Mouse (Mus musculus) forebrain, embryonic 14.5 days (tissue): Measurements from ENCODE around the gene Gabbr2. TPM values are rescaled to one million over a fixed set of nuclear protein-coding genes. Genes with fewer than 3 reads are reported as not detected.

ENCODE experiments used
- ATAC-seq: fragments of 200-750 bp; cut with Nextera tagmentation; 2 replicates; pipeline ENCODE4 v1.8.0; 2017; ENCODE audit warnings: mild to moderate bottlenecking, moderate library complexity
- DNase-seq: peaks from one replicate; pipeline ENCODE4 v3.0.0-alpha.2; 2015; ENCODE audit warnings: low spot score
- H3K27ac ChIP-seq: fragments of 300-500 bp; sonication (generic); 2 replicates; pipeline ENCODE4 v1.5.1; 2014; ENCODE audit warnings: low read depth, mild to moderate bottlenecking, control low read depth, low read length, moderate library complexity
- H3K27me3 ChIP-seq: fragments of 300-500 bp; sonication (generic); replicated peaks from 2 replicates; pipeline ENCODE4 v1.6.1; 2014; ENCODE audit warnings: low read length, control low read depth, mixed read lengths; ENCODE audit not compliant: control insufficient read depth, insufficient read depth
- H3K36me3 ChIP-seq: fragments of 300-500 bp; sonication (generic); 2 replicates; pipeline ENCODE4 v1.6.1; 2014; ENCODE audit warnings: low read length, control low read depth; ENCODE audit not compliant: control insufficient read depth, insufficient read depth
- H3K4me1 ChIP-seq: fragments of 300-500 bp; sonication (generic); 2 replicates; pipeline ENCODE4 v1.6.1; 2014; ENCODE audit warnings: antibody characterized with exemption, low read length, control low read depth; ENCODE audit not compliant: control insufficient read depth, insufficient read depth
- H3K4me2 ChIP-seq: fragments of 300-500 bp; sonication (generic); 2 replicates; pipeline ENCODE4 v1.6.1; 2014; ENCODE audit warnings: mild to moderate bottlenecking, control low read depth, low read length
- H3K4me3 ChIP-seq: fragments of 300-500 bp; sonication (generic); 2 replicates; pipeline ENCODE4 v1.5.1; 2014; ENCODE audit warnings: low read depth, low read length, control low read depth
- H3K9ac ChIP-seq: fragments of 300-500 bp; sonication (generic); 2 replicates; pipeline ENCODE4 v1.6.1; 2014; ENCODE audit warnings: mild to moderate bottlenecking, low read length, control low read depth, moderate library complexity
- H3K9me3 ChIP-seq: fragments of 300-500 bp; sonication (generic); replicated peaks from 2 replicates; pipeline ENCODE4 v1.6.1; 2016; ENCODE audit warnings: low read length, control low read depth, mixed read lengths; ENCODE audit not compliant: control insufficient read depth
- WGBS: fragments of 180-500 bp; shearing (Covaris S2); extraction: QIAGEN DNeasy Blood & Tissue Kit; methylation state at CpG from one replicate; pipeline ENCODE4 v1.1.7; 2014; 5-methylcytosine and 5-hydroxymethylcytosine counted together
- polyA plus RNA-seq: library from polyadenylated mRNA; unstranded; fragments of >200 nt; fragmentation: Nextera tagmentation; extraction: Ambion mirVana; gene quantifications from 2 replicates; pipeline ENCODE4 v1.2.1, GENCODE M21; 2014

Gene Gabbr2
- polyA plus RNA-seq, 1 experiment from 2014 or later: 1.7 TPM

GRCm38 (mm10) chr4:46916786-46917185, 74.9 kb downstream of the Gabbr2 start:
- Histone ChIP-seq H3K27ac (no peak overlapping the region), H3K9me3 (no peaks in the 10 kb centered on the region), H3K9ac (no peak overlapping the region), H3K27me3 (no peaks in the 10 kb centered on the region), H3K4me1 (no peaks in the 10 kb centered on the region), H3K36me3 (no peaks in the 10 kb centered on the region), H3K4me3 (no peak overlapping the region), H3K4me2 (no peak overlapping the region)
- WGBS: 84% methylated on average over 6 of the region's 6 CpGs
- DNase-seq (no peak), ATAC-seq (no peak)

- Histone ChIP-seq H3K36me3 (no peaks in the 10 kb centered on the region), H3K4me2 (no peak overlapping the region), H3K9me3 (no peaks in the 10 kb centered on the region), H3K4me1 (no peaks in the 10 kb centered on the region), H3K27me3 (no peaks in the 10 kb centered on the region), H3K27ac (no peak overlapping the region), H3K9ac (no peak overlapping the region), H3K4me3 (no peak overlapping the region)
- ATAC-seq (no peak), DNase-seq (no peak)
- WGBS: 93% methylated on average over 12 of the region's 12 CpGs
These were observed 75.7 kb downstream of the Gabbr2 start for GRCm38 (mm10) chr4:46915934-46916333.

- Histone ChIP-seq H3K9ac (no peak overlapping the region), H3K27me3 (no peaks in the 10 kb centered on the region), H3K9me3 (no peaks in the 10 kb centered on the region), H3K27ac (no peak overlapping the region), H3K36me3 (no peaks in the 10 kb centered on the region), H3K4me1 (no peaks in the 10 kb centered on the region), H3K4me3 (no peak overlapping the region), H3K4me2 (no peak overlapping the region)
- ATAC-seq (no peak), DNase-seq (peak; percentile 7)
- WGBS: 78% methylated on average over 14 of the region's 14 CpGs
These were observed 76.2 kb downstream of the Gabbr2 start for GRCm38 (mm10) chr4:46915476-46915875.

- H3K9ac ChIP-seq: no peak overlapping the region
- no peak overlapping the region for H3K4me3 ChIP-seq
- no peaks in the 10 kb centered on the region for H3K4me1 ChIP-seq
- WGBS: 91% methylated on average over 6 of the region's 6 CpGs
- no peak overlapping the region for H3K4me2 ChIP-seq
- no peaks in the 10 kb centered on the region for H3K9me3 ChIP-seq
- ATAC-seq (no peak), DNase-seq (no peak)
- no peaks in the 10 kb centered on the region for H3K27me3 ChIP-seq
- H3K36me3 ChIP-seq: no peaks in the 10 kb centered on the region
- H3K27ac ChIP-seq: no peak overlapping the region
These were observed 77.1 kb downstream of the Gabbr2 start for GRCm38 (mm10) chr4:46914606-46915005.

GRCm38 (mm10) chr4:46906036-46906691, 85.5 kb downstream of the Gabbr2 start:
- Histone ChIP-seq H3K9me3 (0 out of 2 replicates have a peak, but pooled peaks cover 3% of the 10 kb centered on the region), H3K27ac (no peak overlapping the region), H3K4me2 (no peak overlapping the region), H3K36me3 (no peaks in the 10 kb centered on the region), H3K9ac (no peak overlapping the region), H3K4me1 (no peaks in the 10 kb centered on the region), H3K27me3 (no peaks in the 10 kb centered on the region), H3K4me3 (no peak overlapping the region)
- DNase-seq (no peak), ATAC-seq (no peak)
- 85% methylated on average over 3 of the region's 3 CpGs for WGBS

- Histone ChIP-seq H3K4me3 (no peak overlapping the region), H3K27ac (no peak overlapping the region), H3K36me3 (no peaks in the 10 kb centered on the region), H3K27me3 (no peaks in the 10 kb centered on the region), H3K4me2 (no peak overlapping the region), H3K9ac (no peak overlapping the region), H3K4me1 (no peaks in the 10 kb centered on the region), H3K9me3 (0 out of 2 replicates have a peak, but pooled peaks cover 3% of the 10 kb centered on the region)
- ATAC-seq: no peak
- DNase-seq: no peak
- WGBS: 79% methylated on average over 3 of the region's 3 CpGs
These were observed 86.5 kb downstream of the Gabbr2 start for GRCm38 (mm10) chr4:46905152-46905551.

GRCm38 (mm10) chr4:46904129-46904528, 87.5 kb downstream of the Gabbr2 start:
- Histone ChIP-seq H3K4me2 (no peak overlapping the region), H3K27ac (no peak overlapping the region), H3K9me3 (0 out of 2 replicates have a peak, but pooled peaks cover 3% of the 10 kb centered on the region), H3K4me1 (no peaks in the 10 kb centered on the region), H3K4me3 (no peak overlapping the region), H3K27me3 (no peaks in the 10 kb centered on the region), H3K36me3 (no peaks in the 10 kb centered on the region), H3K9ac (no peak overlapping the region)
- WGBS: 94% methylated on average over 12 of the region's 12 CpGs
- ATAC-seq: no peak
- DNase-seq: no peak

GRCm38 (mm10) chr4:46898546-46898945, 93.1 kb downstream of the Gabbr2 start:
- no peaks in the 10 kb centered on the region for H3K27me3 ChIP-seq
- H3K4me2 ChIP-seq: no peak overlapping the region
- no peak for ATAC-seq
- H3K36me3 ChIP-seq: no peaks in the 10 kb centered on the region
- H3K9ac ChIP-seq: no peak overlapping the region
- no peaks in the 10 kb centered on the region for H3K9me3 ChIP-seq
- WGBS: 21% methylated on average over 4 of the region's 4 CpGs
- no peak overlapping the region for H3K27ac ChIP-seq
- H3K4me1 ChIP-seq: peaks cover 5% of the 10 kb centered on the region; the same call in 1 of the 2 replicates
- H3K4me3 ChIP-seq: no peak overlapping the region
- DNase-seq: no peak

- peak; percentile 58 for DNase-seq
These were observed 93.9 kb downstream of the Gabbr2 start for GRCm38 (mm10) chr4:46897634-46898399.

More at GRCm38 (mm10) chr4:46897634-46898399, 93.9 kb downstream of the Gabbr2 start:
- Histone ChIP-seq H3K9ac (no peak overlapping the region), H3K9me3 (no peaks in the 10 kb centered on the region), H3K27me3 (no peaks in the 10 kb centered on the region), H3K4me1 (peaks cover 5% of the 10 kb centered on the region; the same call in 1 of the 2 replicates), H3K4me3 (no peak overlapping the region), H3K4me2 (no peak overlapping the region), H3K36me3 (no peaks in the 10 kb centered on the region), H3K27ac (no peak overlapping the region)
- WGBS: 19% methylated on average over 18 of the region's 18 CpGs
- peak; percentile 42; the same call in 1 of the 2 replicates for ATAC-seq
